Mouse (Mus musculus) limb, embryonic 12.5 days (tissue): Measurements from ENCODE around the gene Slc16a7. TPM values are rescaled to one million over a fixed set of nuclear protein-coding genes. Genes with fewer than 3 reads are reported as not detected.

ENCODE experiments used
- ATAC-seq: fragments of 200-750 bp; cut with Nextera tagmentation; 2 replicates; pipeline ENCODE4 v1.8.0; 2017; ENCODE audit warnings: low read depth, moderate TSS enrichment; ENCODE audit not compliant: insufficient number of reproducible peaks, insufficient read depth, low FRiP score, low TSS enrichment
- H3K27ac ChIP-seq: fragments of 300-500 bp; sonication (generic); 2 replicates; pipeline ENCODE4 v1.5.1; 2016; ENCODE audit warnings: mild to moderate bottlenecking, moderate library complexity
- H3K27me3 ChIP-seq: fragments of 300-500 bp; sonication (generic); 2 replicates; pipeline ENCODE4 v1.6.1; 2016; ENCODE audit warnings: mild to moderate bottlenecking, moderate library complexity
- H3K36me3 ChIP-seq: fragments of 300-500 bp; sonication (generic); 2 replicates; pipeline ENCODE4 v1.6.1; 2016; ENCODE audit warnings: mild to moderate bottlenecking, moderate library complexity
- H3K4me1 ChIP-seq: fragments of 300-500 bp; sonication (generic); replicated peaks from 2 replicates; pipeline ENCODE4 v1.6.1; 2016
- H3K4me2 ChIP-seq: fragments of 300-500 bp; sonication (generic); 2 replicates; pipeline ENCODE4 v1.6.1; 2016; ENCODE audit warnings: mild to moderate bottlenecking, moderate library complexity
- H3K4me3 ChIP-seq: fragments of 300-500 bp; sonication (generic); replicated peaks from 2 replicates; pipeline ENCODE4 v1.5.1; 2016; ENCODE audit warnings: mild to moderate bottlenecking
- H3K9ac ChIP-seq: fragments of 300-500 bp; sonication (generic); replicated peaks from 2 replicates; pipeline ENCODE4 v1.6.1; 2016; ENCODE audit warnings: mild to moderate bottlenecking, moderate library complexity
- H3K9me3 ChIP-seq: fragments of 300-500 bp; sonication (generic); 2 replicates; pipeline ENCODE4 v1.6.1; 2016; ENCODE audit warnings: mild to moderate bottlenecking, moderate library complexity
- WGBS: fragments of 180-500 bp; shearing (Covaris S2); methylation state at CpG from one replicate; pipeline ENCODE4 v1.1.7; 2016; 5-methylcytosine and 5-hydroxymethylcytosine counted together
- polyA plus RNA-seq: library from polyadenylated mRNA; unstranded; fragments of >200 nt; fragmentation: Nextera tagmentation; extraction: Ambion mirVana; gene quantifications from 2 replicates; pipeline ENCODE4 v1.2.1, GENCODE M21; 2016

Gene Slc16a7
- polyA plus RNA-seq, 1 experiment from 2014 or later: 5.2 TPM

- WGBS: 71% methylated on average over 11 of the region's 11 CpGs
- H3K9me3 ChIP-seq: no peaks in the 10 kb centered on the region
Observed at GRCm38 (mm10) chr10:125321446-125322428, 67.5 kb downstream of the Slc16a7 start.

GRCm38 (mm10) chr10:125317317-125317716 is 71.9 kb downstream of the Slc16a7 start:
- no peaks in the 10 kb centered on the region for H3K36me3 ChIP-seq
- no peak for ATAC-seq
- H3K4me3 ChIP-seq: no peak overlapping the region
- no peak overlapping the region for H3K4me2 ChIP-seq
- H3K27ac ChIP-seq: no peak overlapping the region
- 76% methylated on average over 6 of the region's 6 CpGs for WGBS
- H3K4me1 ChIP-seq: peaks cover 8% of the 10 kb centered on the region
- H3K9ac ChIP-seq: no peak overlapping the region
- H3K27me3 ChIP-seq: no peaks in the 10 kb centered on the region
- no peaks in the 10 kb centered on the region for H3K9me3 ChIP-seq

More at GRCm38 (mm10) chr10:125321446-125322428, 67.5 kb downstream of the Slc16a7 start:
- no peak overlapping the region for H3K9ac ChIP-seq
- H3K27ac ChIP-seq: no peak overlapping the region
- H3K4me3 ChIP-seq: no peak overlapping the region
- no peaks in the 10 kb centered on the region for H3K27me3 ChIP-seq
- peaks cover 10% of the 10 kb centered on the region for H3K4me1 ChIP-seq
- H3K36me3 ChIP-seq: no peaks in the 10 kb centered on the region
- H3K4me2 ChIP-seq: no peak overlapping the region
- no peak for ATAC-seq

- Histone ChIP-seq H3K27me3 (no peaks in the 10 kb centered on the region), H3K27ac (no peak overlapping the region), H3K4me1 (no peaks in the 10 kb centered on the region), H3K9ac (no peak overlapping the region), H3K4me2 (no peak overlapping the region), H3K9me3 (no peaks in the 10 kb centered on the region), H3K4me3 (no peak overlapping the region), H3K36me3 (no peaks in the 10 kb centered on the region)
- 88% methylated on average over 2 of the region's 2 CpGs for WGBS
- ATAC-seq: no peak
Observed at GRCm38 (mm10) chr10:125310855-125311254, 78.4 kb downstream of the Slc16a7 start.

GRCm38 (mm10) chr10:125298036-125298435 is 91.2 kb downstream of the Slc16a7 start:
- H3K27ac ChIP-seq: no peak overlapping the region
- H3K4me3 ChIP-seq: no peak overlapping the region
- H3K4me2 ChIP-seq: no peak overlapping the region
- H3K4me1 ChIP-seq: no peaks in the 10 kb centered on the region
- no peaks in the 10 kb centered on the region for H3K36me3 ChIP-seq
- 76% methylated on average over 6 of the region's 6 CpGs for WGBS
- H3K27me3 ChIP-seq: no peaks in the 10 kb centered on the region
- no peaks in the 10 kb centered on the region for H3K9me3 ChIP-seq
- no peak overlapping the region for H3K9ac ChIP-seq
- ATAC-seq: no peak

- no peak for ATAC-seq
- H3K4me1 ChIP-seq: no peaks in the 10 kb centered on the region; the same call in 1 of the 2 replicates
- H3K27me3 ChIP-seq: no peaks in the 10 kb centered on the region
- H3K4me2 ChIP-seq: no peak overlapping the region
- no peak overlapping the region for H3K4me3 ChIP-seq
- H3K9ac ChIP-seq: no peak overlapping the region
- H3K36me3 ChIP-seq: no peaks in the 10 kb centered on the region
- 87% methylated on average over 9 of the region's 9 CpGs for WGBS
- no peak overlapping the region for H3K27ac ChIP-seq
- no peaks in the 10 kb centered on the region for H3K9me3 ChIP-seq
Observed at GRCm38 (mm10) chr10:125290320-125290719, 98.9 kb downstream of the Slc16a7 start.

- Histone ChIP-seq H3K4me3 (no peak overlapping the region), H3K4me1 (no peaks in the 10 kb centered on the region; the same call in 1 of the 2 replicates), H3K36me3 (no peaks in the 10 kb centered on the region), H3K9ac (no peak overlapping the region), H3K4me2 (no peak overlapping the region), H3K27me3 (no peaks in the 10 kb centered on the region), H3K9me3 (no peaks in the 10 kb centered on the region), H3K27ac (no peak overlapping the region)
- WGBS: 25% methylated on average over 6 of the region's 6 CpGs
- no peak for ATAC-seq
Observed at GRCm38 (mm10) chr10:125288560-125288959, 100.7 kb downstream of the Slc16a7 start.

GRCm38 (mm10) chr10:125285386-125285785 is 103.9 kb downstream of the Slc16a7 start:
- no peaks in the 10 kb centered on the region for H3K27me3 ChIP-seq
- no peak overlapping the region for H3K9ac ChIP-seq
- no peak overlapping the region for H3K27ac ChIP-seq
- no peaks in the 10 kb centered on the region; the same call in 1 of the 2 replicates for H3K4me1 ChIP-seq
- no peak overlapping the region for H3K4me3 ChIP-seq
- no peak for ATAC-seq
- no peaks in the 10 kb centered on the region for H3K9me3 ChIP-seq
- 82% methylated on average over 5 of the region's 5 CpGs for WGBS
- H3K4me2 ChIP-seq: no peak overlapping the region
- H3K36me3 ChIP-seq: no peaks in the 10 kb centered on the region

GRCm38 (mm10) chr10:125275149-125275848 is 114.0 kb downstream of the Slc16a7 start:
- no peaks in the 10 kb centered on the region for H3K36me3 ChIP-seq
- H3K27me3 ChIP-seq: no peaks in the 10 kb centered on the region; the same call in 1 of the 2 replicates
- 85% methylated on average over 12 of the region's 12 CpGs for WGBS
- no peak for ATAC-seq
- no peak overlapping the region for H3K27ac ChIP-seq
- H3K4me1 ChIP-seq: peaks cover 3% of the 10 kb centered on the region; the same call in 1 of the 2 replicates
- H3K4me2 ChIP-seq: no peak overlapping the region
- no peak overlapping the region for H3K4me3 ChIP-seq
- no peak overlapping the region for H3K9ac ChIP-seq
- H3K9me3 ChIP-seq: no peaks in the 10 kb centered on the region

- no peaks in the 10 kb centered on the region for H3K36me3 ChIP-seq
- no peak for ATAC-seq
- WGBS: 78% methylated on average over 5 of the region's 5 CpGs
Observed at GRCm38 (mm10) chr10:125274519-125275148, 114.6 kb downstream of the Slc16a7 start.

GRCm38 (mm10) chr10:125273759-125274158 is 115.5 kb downstream of the Slc16a7 start:
- Histone ChIP-seq H3K4me2 (no peak overlapping the region), H3K4me1 (peaks cover 3% of the 10 kb centered on the region; the same call in 1 of the 2 replicates), H3K4me3 (no peak overlapping the region), H3K27me3 (no peaks in the 10 kb centered on the region; the same call in 1 of the 2 replicates), H3K9ac (no peak overlapping the region), H3K27ac (no peak overlapping the region), H3K36me3 (no peaks in the 10 kb centered on the region), H3K9me3 (no peaks in the 10 kb centered on the region)
- no peak for ATAC-seq
- WGBS: 33% methylated on average over 7 of the region's 7 CpGs

More at GRCm38 (mm10) chr10:125274519-125275148, 114.6 kb downstream of the Slc16a7 start:
- Histone ChIP-seq H3K9me3 (no peaks in the 10 kb centered on the region), H3K4me3 (no peak overlapping the region), H3K4me1 (peaks cover 3% of the 10 kb centered on the region; the same call in 1 of the 2 replicates), H3K4me2 (no peak overlapping the region), H3K27ac (no peak overlapping the region), H3K9ac (no peak overlapping the region), H3K27me3 (no peaks in the 10 kb centered on the region; the same call in 1 of the 2 replicates)

- H3K36me3 ChIP-seq: no peaks in the 10 kb centered on the region
- peaks cover 3% of the 10 kb centered on the region; the same call in 1 of the 2 replicates for H3K4me1 ChIP-seq
- H3K9ac ChIP-seq: no peak overlapping the region
- H3K9me3 ChIP-seq: no peaks in the 10 kb centered on the region
- no peak overlapping the region for H3K4me3 ChIP-seq
- no peak overlapping the region for H3K4me2 ChIP-seq
- ATAC-seq: no peak
- H3K27me3 ChIP-seq: no peaks in the 10 kb centered on the region; the same call in 1 of the 2 replicates
- WGBS: 80% methylated on average over 5 of the region's 5 CpGs
- no peak overlapping the region for H3K27ac ChIP-seq
Observed at GRCm38 (mm10) chr10:125271448-125271847, 117.8 kb downstream of the Slc16a7 start.
